Mouse (Mus musculus) forebrain, postnatal 0 days (tissue): ENCODE measurements around the gene Ccdc171. TPM values are rescaled to one million over a fixed set of nuclear protein-coding genes. Genes with fewer than 3 reads are reported as not detected.

Experiments used
- ATAC-seq: fragments of 200-750 bp; cut with Nextera tagmentation; 2 replicates; pipeline ENCODE4 v1.8.0; 2017; ENCODE audit warnings: mild to moderate bottlenecking, moderate library complexity
- DNase-seq: peaks from one replicate; pipeline ENCODE4 v3.0.0-alpha.2; 2015
- H3K27ac ChIP-seq: fragments of 300-500 bp; sonication (generic); 2 replicates; pipeline ENCODE4 v1.5.1; 2014; ENCODE audit warnings: low read depth, mild to moderate bottlenecking, antibody characterized with exemption, low read length, moderate library complexity, mixed read lengths
- H3K27me3 ChIP-seq: fragments of 300-500 bp; sonication (generic); 2 replicates; pipeline ENCODE4 v1.6.1; 2014; ENCODE audit warnings: mild to moderate bottlenecking, low read length, mixed read lengths; ENCODE audit not compliant: insufficient read depth
- H3K36me3 ChIP-seq: fragments of 300-500 bp; sonication (generic); 2 replicates; pipeline ENCODE4 v1.6.1; 2014; ENCODE audit warnings: mild to moderate bottlenecking, moderate library complexity; ENCODE audit not compliant: insufficient read depth
- H3K4me1 ChIP-seq: fragments of 300-500 bp; sonication (generic); 2 replicates; pipeline ENCODE4 v1.6.1; 2014; ENCODE audit warnings: antibody characterized with exemption; ENCODE audit not compliant: insufficient read depth
- H3K4me2 ChIP-seq: fragments of 300-500 bp; sonication (generic); 2 replicates; pipeline ENCODE4 v1.6.1; 2014; ENCODE audit warnings: low read depth, mild to moderate bottlenecking, moderate library complexity
- H3K4me3 ChIP-seq: fragments of 300-500 bp; sonication (generic); 2 replicates; pipeline ENCODE4 v1.5.1; 2014; ENCODE audit warnings: low read depth, low read length, mixed read lengths
- H3K9ac ChIP-seq: fragments of 300-500 bp; sonication (generic); 2 replicates; pipeline ENCODE4 v1.6.1; 2014; ENCODE audit warnings: mild to moderate bottlenecking
- H3K9me3 ChIP-seq: fragments of 300-500 bp; sonication (generic); 2 replicates; pipeline ENCODE4 v1.6.1; 2016; ENCODE audit warnings: low read length
- CTCF ChIP-seq: sonication (generic); IDR thresholded peaks from 2 replicates; pipeline ENCODE4 v1.5.1; 2016; ENCODE audit warnings: antibody characterized with exemption, control low read depth, low read depth
- WGBS: fragments of 180-500 bp; shearing (Covaris S2); extraction: QIAGEN DNeasy Blood & Tissue Kit; methylation state at CpG from one replicate; pipeline ENCODE4 v1.1.7; 2014; 5-methylcytosine and 5-hydroxymethylcytosine counted together
- polyA plus RNA-seq: library from polyadenylated mRNA; unstranded; fragments of >200 nt; fragmentation: Nextera tagmentation; extraction: Ambion mirVana; gene quantifications from 2 replicates; pipeline ENCODE4 v1.2.1, GENCODE M21; 2015
- total RNA-seq: library from RNA; depleted of rRNA; stranded (reverse); fragments of >200 nt; gene quantifications from 2 replicates; pipeline ENCODE4 v1.2.3, GENCODE M21; 2014; rRNA removed

The Ccdc171 gene
- total and polyA plus RNA-seq, 2 experiments from 2014 or later = 2.9 to 4.6 TPM

GRCm38 (mm10) chr4:83862295-83862694, 336.9 kb downstream of the Ccdc171 start:
- no peak for ATAC-seq
- 87% methylated on average over 7 of the region's 7 CpGs for WGBS
- no peaks in the 10 kb centered on the region for H3K9me3 ChIP-seq
- H3K27ac ChIP-seq = no peak overlapping the region
- TF ChIP-seq CTCF = no peak
- no peaks in the 10 kb centered on the region for H3K27me3 ChIP-seq
- H3K4me2 ChIP-seq = no peak overlapping the region
- no peak overlapping the region for H3K9ac ChIP-seq
- H3K4me1 ChIP-seq = 0 out of 2 replicates have a peak, but pooled peaks cover 5% of the 10 kb centered on the region
- DNase-seq = no peak
- H3K36me3 ChIP-seq = no peaks in the 10 kb centered on the region
- H3K4me3 ChIP-seq = no peak overlapping the region

- Histone ChIP-seq H3K4me1 (no peaks in the 10 kb centered on the region), H3K4me2 (no peak overlapping the region), H3K27ac (no peak overlapping the region), H3K9ac (no peak overlapping the region), H3K4me3 (no peak overlapping the region), H3K9me3 (no peaks in the 10 kb centered on the region), H3K27me3 (no peaks in the 10 kb centered on the region), H3K36me3 (no peaks in the 10 kb centered on the region)
- 64% methylated on average over 7 of the region's 7 CpGs for WGBS
- DNase-seq (no peak), ATAC-seq (no peak)
- TF ChIP-seq CTCF = peak; percentile 27
Observed at GRCm38 (mm10) chr4:83876600-83876999, 351.3 kb downstream of the Ccdc171 start.

GRCm38 (mm10) chr4:83878236-83878635, 352.9 kb downstream of the Ccdc171 start:
- no peak overlapping the region for H3K4me2 ChIP-seq
- ATAC-seq (no peak), DNase-seq (no peak)
- no peaks in the 10 kb centered on the region for H3K27me3 ChIP-seq
- TF ChIP-seq CTCF = no peak
- no peaks in the 10 kb centered on the region for H3K4me1 ChIP-seq
- H3K9ac ChIP-seq = no peak overlapping the region
- no peak overlapping the region for H3K27ac ChIP-seq
- H3K4me3 ChIP-seq = no peak overlapping the region
- whole genome bisulfite sequencing = 75% methylated on average over 8 of the region's 8 CpGs
- H3K36me3 ChIP-seq = no peaks in the 10 kb centered on the region
- no peaks in the 10 kb centered on the region for H3K9me3 ChIP-seq

GRCm38 (mm10) chr4:83888459-83889054, 363.2 kb downstream of the Ccdc171 start:
- no peaks in the 10 kb centered on the region for H3K36me3 ChIP-seq
- no peak overlapping the region for H3K27ac ChIP-seq
- no peak overlapping the region for H3K9ac ChIP-seq
- no peak for TF ChIP-seq CTCF
- DNase-seq = no peak
- H3K4me1 ChIP-seq = no peaks in the 10 kb centered on the region
- H3K4me3 ChIP-seq = no peak overlapping the region
- ATAC-seq = no peak
- WGBS = 61% methylated on average over 13 of the region's 13 CpGs
- no peaks in the 10 kb centered on the region for H3K9me3 ChIP-seq
- H3K27me3 ChIP-seq = no peaks in the 10 kb centered on the region
- H3K4me2 ChIP-seq = no peak overlapping the region

GRCm38 (mm10) chr4:83902081-83902645, 376.8 kb downstream of the Ccdc171 start:
- 83% methylated on average over 9 of the region's 9 CpGs for WGBS

More at GRCm38 (mm10) chr4:83902081-83902645, 376.8 kb downstream of the Ccdc171 start:
- Histone ChIP-seq H3K27ac (no peak overlapping the region), H3K9ac (no peak overlapping the region), H3K4me1 (no peaks in the 10 kb centered on the region), H3K4me3 (no peak overlapping the region), H3K9me3 (no peaks in the 10 kb centered on the region), H3K4me2 (no peak overlapping the region), H3K27me3 (no peaks in the 10 kb centered on the region), H3K36me3 (no peaks in the 10 kb centered on the region)
- no peak for ATAC-seq
- no peak for DNase-seq
- TF ChIP-seq CTCF = no peak

Other genes with a start within 250 kb of the Ccdc171 start
- gene Ttc39b, start 201.3 kb upstream of the Ccdc171 start, total RNA-seq = 9.4 and 20.3 TPM in 2 replicates
- 4.6 and 5.1 TPM in 2 replicates for gene Ttc39b, start 201.3 kb upstream of the Ccdc171 start, polyA plus RNA-seq
- 56.6 and 60.9 TPM in 2 replicates for gene Snapc3, start 107.8 kb upstream of the Ccdc171 start, total RNA-seq
- 42.3 and 44.0 TPM in 2 replicates for gene Snapc3, start 107.8 kb upstream of the Ccdc171 start, polyA plus RNA-seq
- 248 and 298 TPM in 2 replicates for gene Psip1, start 39.1 kb upstream of the Ccdc171 start, total RNA-seq
- 284 and 309 TPM in 2 replicates for gene Psip1, start 39.1 kb upstream of the Ccdc171 start, polyA plus RNA-seq